Mouse (Mus musculus) liver, embryonic 14.5 days (tissue): ENCODE data around the gene Gltpd2.

Experiments used
- CTCF ChIP-seq: IDR thresholded peaks from 2 replicates; pipeline ENCODE4 v1.5.1; 2016; ENCODE audit warnings: antibody characterized with exemption, low read depth, control low read depth
- EP300 ChIP-seq: IDR thresholded peaks from 2 replicates; pipeline ENCODE4 v1.6.1; 2016; ENCODE audit warnings: antibody characterized with exemption, low read depth

- TF ChIP-seq EP300 (no peak), CTCF (no peak)
These were observed 29.3 kb upstream of the Gltpd2 start for GRCm38 (mm10) chr11:70489684-70490083.
